Mouse (Mus musculus) ES-Bruce4 (cell line): Measurements from ENCODE around the gene Tssk6. TPM values are rescaled to one million over a fixed set of nuclear protein-coding genes. Genes with fewer than 3 reads are reported as not detected.
A peak's percentile ranks its signal among the peaks of the same experiment; 100 is the strongest.
"Not testable (repeated sequence)": the region's sequence is repeated elsewhere in the genome, so short reads cannot be mapped to it uniquely, and the experiment has no call there.

Experiments
- H3K27ac ChIP-seq: 2 replicates; pipeline ENCODE4 v1.5.1; 2012; ENCODE audit warnings: low read length, inconsistent platforms; ENCODE audit not compliant: insufficient read depth
- H3K27me3 ChIP-seq: 2 replicates; pipeline ENCODE4 v1.6.1; 2012; ENCODE audit warnings: mild to moderate bottlenecking, low read length, inconsistent platforms; ENCODE audit not compliant: control insufficient read depth, poor library complexity, insufficient read depth, severe bottlenecking
- H3K36me3 ChIP-seq: 2 replicates; pipeline ENCODE4 v1.6.1; 2012; ENCODE audit warnings: inconsistent platforms, mild to moderate bottlenecking, low read length, moderate library complexity; ENCODE audit not compliant: control insufficient read depth, poor library complexity, insufficient read depth, severe bottlenecking
- H3K4me1 ChIP-seq: one replicate; pipeline ENCODE4 v1.8.1; 2011; ENCODE audit warnings: low read length; ENCODE audit not compliant: control insufficient read depth, insufficient read depth
- H3K4me3 ChIP-seq: 2 replicates; pipeline ENCODE4 v1.5.1; 2011; ENCODE audit warnings: low read depth, mild to moderate bottlenecking, low read length
- H3K9ac ChIP-seq: 2 replicates; pipeline ENCODE4 v1.6.1; 2012; ENCODE audit warnings: low read depth, mild to moderate bottlenecking, inconsistent platforms; ENCODE audit not compliant: poor library complexity, severe bottlenecking
- H3K9me3 ChIP-seq: replicated peaks from 2 replicates; pipeline ENCODE4 v1.6.1; 2012; ENCODE audit warnings: mild to moderate bottlenecking, low read length, inconsistent platforms; ENCODE audit not compliant: control insufficient read depth, poor library complexity, insufficient read depth, severe bottlenecking
- CTCF ChIP-seq: IDR thresholded peaks from one replicate; pipeline ENCODE4 v1.8.1; 2011; ENCODE audit warnings: low read depth, low read length
- EP300 ChIP-seq: IDR thresholded peaks from 2 replicates; pipeline ENCODE4 v1.6.1; 2011; ENCODE audit warnings: low read depth, low read length; ENCODE audit not compliant: insufficient read depth
- POLR2A ChIP-seq: IDR thresholded peaks from one replicate; pipeline ENCODE4 v1.8.1; 2011; ENCODE audit warnings: low read length; ENCODE audit not compliant: insufficient read depth
- polyA plus RNA-seq: library from polyadenylated mRNA; stranded (reverse); fragments of >200 nt; gene quantifications from 2 replicates; pipeline ENCODE4 v1.2.4, GENCODE M21; 2011; ENCODE audit warnings: low read depth; ENCODE audit not compliant: missing spikeins, insufficient read depth, insufficient read length

Gene Tssk6
- polyA plus RNA-seq, 1 experiment = not detected

DNA sequence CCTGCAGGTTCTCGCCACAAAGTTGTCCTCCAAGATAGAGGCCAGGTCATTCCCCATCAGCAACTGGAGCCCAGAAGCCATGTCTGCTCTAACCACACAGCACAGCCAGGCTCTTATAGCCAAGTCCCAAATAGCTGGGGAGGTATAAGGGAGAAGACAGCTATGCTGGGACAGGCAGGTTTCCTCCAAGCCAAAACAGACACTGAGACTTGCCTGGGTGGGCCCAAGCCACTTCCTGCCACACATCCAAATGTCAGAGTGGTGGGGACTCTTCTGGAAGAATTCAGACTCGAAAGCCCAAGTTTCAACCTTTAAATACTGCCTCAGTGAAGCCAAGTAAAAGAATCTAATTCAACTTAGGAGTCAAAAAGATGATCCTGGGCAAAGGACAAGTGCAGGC lies 38.4 kb downstream of the Tssk6 start:
- no peak for TF ChIP-seq CTCF
- TF ChIP-seq POLR2A = no peak
- no peak for TF ChIP-seq EP300

DNA sequence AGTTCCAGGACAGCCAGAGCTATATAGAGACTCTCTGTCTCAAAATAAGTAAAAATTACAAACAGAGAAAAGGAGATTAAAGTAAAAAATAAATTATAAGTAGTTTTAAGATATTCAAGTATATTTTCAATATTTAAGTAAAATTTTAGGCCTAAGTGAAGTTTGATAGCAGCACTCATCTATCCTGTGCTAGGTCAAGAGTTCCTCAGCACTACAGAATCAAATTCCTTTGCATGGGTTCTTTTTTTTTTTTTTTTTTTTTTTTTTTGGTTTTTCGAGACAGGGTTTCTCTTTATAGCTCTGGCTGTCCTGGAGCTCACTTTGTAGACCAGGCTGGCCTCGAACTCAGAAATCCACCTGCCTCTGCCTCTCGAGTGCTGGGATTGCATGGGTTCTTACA lies 40.5 kb downstream of the Tssk6 start:
- H3K27me3 ChIP-seq, H3K36me3 ChIP-seq: not testable (repeated sequence)

More for the DNA sequence above, 38.4 kb downstream of the Tssk6 start:
- H3K27me3 ChIP-seq = no peaks in the 10 kb centered on the region
- H3K27ac ChIP-seq = peak overlapping the region; percentile 85
- H3K36me3 ChIP-seq = no peaks in the 10 kb centered on the region
- no peaks in the 10 kb centered on the region for H3K9me3 ChIP-seq
- H3K4me1 ChIP-seq = peaks cover 14% of the 10 kb centered on the region
- no peak overlapping the region for H3K9ac ChIP-seq
- no peak overlapping the region for H3K4me3 ChIP-seq

DNA sequence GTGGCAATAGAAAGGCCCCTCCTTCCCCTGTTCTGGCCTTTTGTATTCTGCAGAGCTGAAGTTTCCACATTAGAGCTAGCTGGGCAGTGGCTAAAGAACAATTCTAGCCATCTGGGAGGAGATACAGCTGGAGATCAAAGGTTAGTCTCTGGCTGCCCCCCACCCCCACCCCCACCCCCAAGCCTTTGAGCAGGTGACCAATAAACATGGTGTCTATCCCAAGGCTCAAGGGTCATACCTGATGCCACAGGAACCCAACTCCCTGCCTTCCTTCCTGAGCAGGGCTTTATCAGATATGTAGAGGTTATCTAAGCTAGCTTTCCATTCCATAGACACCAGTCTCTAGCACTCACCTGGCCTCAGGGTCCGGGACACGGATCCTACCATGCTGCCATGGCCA lies 48.3 kb downstream of the Tssk6 start:
- no peak for TF ChIP-seq POLR2A
- no peak for TF ChIP-seq EP300
- no peak for TF ChIP-seq CTCF
- Histone ChIP-seq H3K27me3 (no peaks in the 10 kb centered on the region), H3K4me1 (no peaks in the 10 kb centered on the region), H3K4me3 (no peak overlapping the region), H3K36me3 (peaks cover 39% of the 10 kb centered on the region), H3K27ac (no peak overlapping the region), H3K9ac (no peak overlapping the region), H3K9me3 (no peaks in the 10 kb centered on the region)

More for the DNA sequence above, 40.5 kb downstream of the Tssk6 start:
- not testable (repeated sequence) for H3K4me1 ChIP-seq, H3K4me3 ChIP-seq, H3K9me3 ChIP-seq, H3K27ac ChIP-seq, H3K9ac ChIP-seq

Other genes with a start within 250 kb of the Tssk6 start
- gene Zfp964, start 247.7 kb upstream of the Tssk6 start, polyA plus RNA-seq = 2.2 and 2.4 TPM in 2 replicates
- gene Zfp869, start 191.5 kb upstream of the Tssk6 start, polyA plus RNA-seq = 29.1 and 33.7 TPM in 2 replicates
- 6.5 and 7.0 TPM in 2 replicates for gene Zfp963, start 152.2 kb upstream of the Tssk6 start, polyA plus RNA-seq
- not detected in 2 replicates for gene Gm20422, start 127.3 kb upstream of the Tssk6 start, polyA plus RNA-seq
- gene Atp13a1, start 111.0 kb upstream of the Tssk6 start, polyA plus RNA-seq = 31.1 and 32.2 TPM in 2 replicates
- 38.3 and 41.1 TPM in 2 replicates for gene Zfp866, start 111.0 kb upstream of the Tssk6 start, polyA plus RNA-seq
- gene Gmip, start 93.5 kb upstream of the Tssk6 start, polyA plus RNA-seq = 11.6 and 12.6 TPM in 2 replicates
- gene Lpar2, start 79.8 kb upstream of the Tssk6 start, polyA plus RNA-seq = 10.1 and 10.8 TPM in 2 replicates
- 22.4 and 26.7 TPM in 2 replicates for gene Pbx4, start 69.7 kb upstream of the Tssk6 start, polyA plus RNA-seq
- gene Cilp2, start 14.5 kb upstream of the Tssk6 start, polyA plus RNA-seq = 0.96 and 1.2 TPM in 2 replicates
- 70.5 and 70.8 TPM in 2 replicates for gene Ndufa13, start 374 bp downstream of the Tssk6 start, polyA plus RNA-seq
- 3.4 and 4.2 TPM in 2 replicates for gene Yjefn3, start 528 bp downstream of the Tssk6 start, polyA plus RNA-seq
- 155 TPM in 2 replicates for gene Gatad2a, start 94.2 kb downstream of the Tssk6 start, polyA plus RNA-seq
- 40.2 and 41.0 TPM in 2 replicates for gene Mau2, start 140.6 kb downstream of the Tssk6 start, polyA plus RNA-seq
- gene Sugp1, start 140.6 kb downstream of the Tssk6 start, polyA plus RNA-seq = 36.5 and 37.3 TPM in 2 replicates
- gene Tm6sf2, start 170.7 kb downstream of the Tssk6 start, polyA plus RNA-seq = 0.99 and 1.4 TPM in 2 replicates
- gene Hapln4, start 181.3 kb downstream of the Tssk6 start, polyA plus RNA-seq = 2.2 TPM in 2 replicates
- 1.4 and 1.6 TPM in 2 replicates for gene Ncan, start 218.7 kb downstream of the Tssk6 start, polyA plus RNA-seq
- gene Nr2c2ap, start 229.1 kb downstream of the Tssk6 start, polyA plus RNA-seq = 38.0 and 42.7 TPM in 2 replicates
- 7.9 and 8.2 TPM in 2 replicates for gene Rfxank, start 237.0 kb downstream of the Tssk6 start, polyA plus RNA-seq
- 24.1 and 28.3 TPM in 2 replicates for gene Borcs8, start 237.3 kb downstream of the Tssk6 start, polyA plus RNA-seq
- 4.4 and 5.8 TPM in 2 replicates for gene Mef2b, start 237.5 kb downstream of the Tssk6 start, polyA plus RNA-seq